In the genomic region with DNA sequence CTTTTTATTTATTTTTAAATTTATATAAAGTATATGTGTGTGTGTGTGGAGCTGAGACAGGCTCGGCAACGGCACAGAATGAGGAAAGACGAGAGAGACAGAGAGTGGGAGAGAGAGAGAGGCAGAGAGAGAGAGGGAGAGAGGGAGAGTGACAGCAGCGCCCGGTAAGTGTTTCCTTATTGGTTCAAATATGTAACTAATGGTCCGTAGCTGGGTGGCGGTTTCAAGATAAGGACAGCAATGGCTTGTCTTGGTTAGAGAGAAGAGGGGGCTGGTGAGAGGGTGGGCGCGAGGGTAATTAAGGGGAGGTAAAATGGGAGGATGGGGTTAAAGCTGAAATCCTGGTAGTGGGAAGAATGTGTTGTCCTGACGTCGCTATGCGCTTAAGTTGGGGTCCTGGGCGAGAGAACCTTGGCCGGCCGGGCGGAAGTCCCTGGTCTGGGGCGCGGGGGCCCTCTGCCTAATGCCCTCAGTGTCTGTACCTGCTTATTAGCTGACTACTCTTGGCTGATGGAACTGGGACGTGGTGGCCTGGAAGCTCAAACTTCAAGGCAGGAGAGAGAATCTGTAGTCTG, we compare ENCODE assay signal across 8 mouse cellular contexts. TPM values are rescaled to one million over a fixed set of nuclear protein-coding genes. Genes with fewer than 3 reads are reported as not detected.
A peak's percentile ranks its signal among the peaks of the same experiment; 100 is the strongest.
DNase-seq lines count a peak whose midpoint lies in the region; ATAC-seq and TF ChIP-seq lines count a peak whose summit lies in the region.

No protein-coding gene starts in this region.

- no peak overlapping the region for H3K9ac ChIP-seq in forebrain, embryonic 14.5 days (ENCODE audit: low read length)
- no peak overlapping the region for H3K9ac ChIP-seq in liver, embryonic 14.5 days (replicated peaks)

- WGBS in forebrain, embryonic 14.5 days: under 1% methylated on average over 19 of the region's 19 CpGs
- under 1% methylated on average over 19 of the region's 19 CpGs for WGBS in liver, embryonic 14.5 days (ENCODE audit: insufficient replicate concordance)

- H3K79me3 ChIP-seq in C2C12 (ENCODE audit: low read depth): peaks cover 24% of the 10 kb centered on the region

- peak; percentile 48; the same call in 1 of the 2 replicates for ATAC-seq in forebrain, embryonic 14.5 days
- no peak for ATAC-seq in liver, embryonic 14.5 days (ENCODE audit: insufficient read depth)
- ATAC-seq in frontal cortex, adult (ENCODE audit: low TSS enrichment): no peak

- no peaks in the 10 kb centered on the region for H3K27me3 ChIP-seq in C2C12 (ENCODE audit: control insufficient read depth, insufficient read depth, insufficient read length)
- peaks cover 96% of the 10 kb centered on the region for H3K27me3 ChIP-seq in forebrain, embryonic 14.5 days (replicated peaks; ENCODE audit: control insufficient read depth, insufficient read depth, low read length)
- H3K27me3 ChIP-seq in liver, embryonic 14.5 days (ENCODE audit: control insufficient read depth, insufficient read depth, low read length): peaks cover 97% of the 10 kb centered on the region

- peaks cover 84% of the 10 kb centered on the region for H3K79me2 ChIP-seq in C2C12 (ENCODE audit: control insufficient read depth, insufficient read depth)

- DNase-seq in embryo, embryonic 9.5 days (ENCODE audit: extremely low spot score): peak; percentile 65
- no peak for DNase-seq in embryo, embryonic 11 days
- no peak for DNase-seq in forebrain, embryonic 14.5 days (ENCODE audit: low spot score)
- DNase-seq in liver, embryonic 14.5 days (ENCODE audit: low read depth in 3 of 3, low spot score in 3 of 3): no peak
- DNase-seq in layer of hippocampus, adult 18-20 months (ENCODE audit: low spot score in 2 of 2): no peak
- no peak for DNase-seq in layer of hippocampus, adult 8-10 months (ENCODE audit: low spot score in 2 of 2)

- H3K4me3 ChIP-seq in C2C12 (ENCODE audit: insufficient read depth, poor library complexity, severe bottlenecking): peak overlapping the region; percentile 54
- no peak overlapping the region for H3K4me3 ChIP-seq in forebrain, embryonic 14.5 days (ENCODE audit: low read depth, low read length)
- H3K4me3 ChIP-seq in liver, embryonic 14.5 days (ENCODE audit: insufficient read depth in 1 of 2, low read depth in 2 of 2, low read length in 2 of 2): peak overlapping the region in 1 of 2 experiments; percentile 12; a peak in 1 of 4 replicates

- no peak for TF ChIP-seq CTCF in C2C12 (IDR thresholded peaks at IDR 0.05; ENCODE audit: control insufficient read depth, insufficient read depth, insufficient read length)
- TF ChIP-seq CTCF in liver, embryonic 14.5 days (IDR thresholded peaks at IDR 0.05; ENCODE audit: low read depth): no peak

- peaks cover 7% of the 10 kb centered on the region; the same call in 1 of the 2 replicates for H3K4me1 ChIP-seq in forebrain, embryonic 14.5 days (ENCODE audit: control insufficient read depth, insufficient read depth, low read length)
- no peaks in the 10 kb centered on the region for H3K4me1 ChIP-seq in liver, embryonic 14.5 days (replicated peaks; ENCODE audit: control insufficient read depth in 2 of 2, insufficient read depth in 2 of 2, low read length in 1 of 2)

- H3K4me2 ChIP-seq in forebrain, embryonic 14.5 days (ENCODE audit: low read length): peak overlapping the region; percentile 45
- peak overlapping the region; percentile 60 for H3K4me2 ChIP-seq in liver, embryonic 14.5 days (ENCODE audit: low read depth)

- H3K27ac ChIP-seq in forebrain, embryonic 14.5 days (ENCODE audit: low read depth, low read length): no peak overlapping the region
- no peak overlapping the region for H3K27ac ChIP-seq in liver, embryonic 14.5 days

- H3K9me3 ChIP-seq in forebrain, embryonic 14.5 days (replicated peaks; ENCODE audit: control insufficient read depth, low read length): no peaks in the 10 kb centered on the region
- H3K9me3 ChIP-seq in liver, embryonic 14.5 days (ENCODE audit: control insufficient read depth, low read length): no peaks in the 10 kb centered on the region

- no peaks in the 10 kb centered on the region for H3K36me3 ChIP-seq in C2C12 (ENCODE audit: control insufficient read depth, insufficient read depth)
- no peaks in the 10 kb centered on the region for H3K36me3 ChIP-seq in forebrain, embryonic 14.5 days (ENCODE audit: control insufficient read depth, insufficient read depth, low read length)
- no peaks in the 10 kb centered on the region for H3K36me3 ChIP-seq in liver, embryonic 14.5 days (replicated peaks; ENCODE audit: control insufficient read depth, insufficient read depth, low read depth)

- no peak for TF ChIP-seq EP300 in liver, embryonic 14.5 days (IDR thresholded peaks at IDR 0.05; ENCODE audit: low read depth)

- H3ac ChIP-seq in C2C12 (ENCODE audit: control insufficient read depth, insufficient read length, low read depth): peak overlapping the region; percentile 53

TF ChIP-seq in C2C12, 6 proteins besides CTCF, POLR2A, EP300 and RAD21:
- no peak for TF ChIP-seq FOSL1 (IDR thresholded peaks at IDR 0.05; ENCODE audit: insufficient read depth, low read length, poor library complexity, severe bottlenecking)
- TF ChIP-seq MYOD1 (IDR thresholded peaks at IDR 0.05; ENCODE audit: control insufficient read depth, insufficient read length, low read depth): peak; percentile 13

RNA-seq across cellular contexts. Expression of a gene that starts 0.6 kb away (rescaled TPM):
- 10.6 TPM for polyA plus RNA-seq in C2C12 (2012; fragmentation: generic; extraction: Trizol)
- polyA plus RNA-seq in forebrain, embryonic 14.5 days (2014; fragmentation: Nextera tagmentation; extraction: Ambion mirVana): not detected in 2 replicates
- 0.06 TPM in 2 replicates for polyA plus RNA-seq in liver, embryonic 14.5 days (2012; rRNA removed)
- polyA plus RNA-seq in liver, embryonic 14.5 days (2014; fragmentation: Nextera tagmentation; extraction: Ambion mirVana): 0.14 TPM in 1 of 2 replicates, not detected in the other
- not detected for total RNA-seq in layer of hippocampus, adult 18-20 months (2021)
- not detected for total RNA-seq in layer of hippocampus, adult 8-10 months (2022)

RNA-seq across cellular contexts. Expression of a gene that starts 8.3 kb away (rescaled TPM):
- polyA plus RNA-seq in C2C12 (2012; fragmentation: generic; extraction: Trizol): 1.1 TPM
- polyA plus RNA-seq in forebrain, embryonic 14.5 days (2014; fragmentation: Nextera tagmentation; extraction: Ambion mirVana): not detected in 2 replicates
- polyA plus RNA-seq in liver, embryonic 14.5 days (2012; rRNA removed): 0.04 TPM in 1 of 2 replicates, not detected in the other
- 0.04 TPM in 1 of 2 replicates, not detected in the other for polyA plus RNA-seq in liver, embryonic 14.5 days (2014; fragmentation: Nextera tagmentation; extraction: Ambion mirVana)
- total RNA-seq in layer of hippocampus, adult 18-20 months (2021): not detected
- not detected for total RNA-seq in layer of hippocampus, adult 8-10 months (2022)

RNA-seq across cellular contexts. Expression of a gene that starts 20.0 kb away (rescaled TPM):
- 3.4 TPM for polyA plus RNA-seq in C2C12 (2012; fragmentation: generic; extraction: Trizol)
- polyA plus RNA-seq in forebrain, embryonic 14.5 days (2014; fragmentation: Nextera tagmentation; extraction: Ambion mirVana): not detected in 2 replicates
- 0.07 and 0.12 TPM in 2 replicates for polyA plus RNA-seq in liver, embryonic 14.5 days (2012; rRNA removed)
- polyA plus RNA-seq in liver, embryonic 14.5 days (2014; fragmentation: Nextera tagmentation; extraction: Ambion mirVana): 0.05 and 0.06 TPM in 2 replicates
- not detected for total RNA-seq in layer of hippocampus, adult 18-20 months (2021)
- not detected for total RNA-seq in layer of hippocampus, adult 8-10 months (2022)

RNA-seq across cellular contexts. Expression of a gene that starts 22.5 kb away (rescaled TPM):
- polyA plus RNA-seq in C2C12 (2012; fragmentation: generic; extraction: Trizol): 9.4 TPM
- polyA plus RNA-seq in forebrain, embryonic 14.5 days (2014; fragmentation: Nextera tagmentation; extraction: Ambion mirVana): not detected in 2 replicates
- 0.03 TPM in 1 of 2 replicates, not detected in the other for polyA plus RNA-seq in liver, embryonic 14.5 days (2012; rRNA removed)
- not detected in 2 replicates for polyA plus RNA-seq in liver, embryonic 14.5 days (2014; fragmentation: Nextera tagmentation; extraction: Ambion mirVana)
- not detected for total RNA-seq in layer of hippocampus, adult 18-20 months (2021)
- total RNA-seq in layer of hippocampus, adult 8-10 months (2022): not detected

RNA-seq across cellular contexts. Expression of a gene that starts 31.5 kb away (rescaled TPM):
- polyA plus RNA-seq in C2C12 (2012; fragmentation: generic; extraction: Trizol): 1.6 TPM
- not detected in 2 replicates for polyA plus RNA-seq in forebrain, embryonic 14.5 days (2014; fragmentation: Nextera tagmentation; extraction: Ambion mirVana)
- 0.03 and 0.06 TPM in 2 replicates for polyA plus RNA-seq in liver, embryonic 14.5 days (2012; rRNA removed)
- not detected in 2 replicates for polyA plus RNA-seq in liver, embryonic 14.5 days (2014; fragmentation: Nextera tagmentation; extraction: Ambion mirVana)
- total RNA-seq in layer of hippocampus, adult 18-20 months (2021): not detected
- total RNA-seq in layer of hippocampus, adult 8-10 months (2022): not detected

Comparison
In these comparisons a context has a peak if more than half of its experiments do, and no peak if none do; other contexts are left out.
1. RNA of a gene that starts 0.6 kb away (polyA plus RNA-seq): 10.6 TPM in C2C12 (single experiment); 0.06 to 0.14 TPM in liver, embryonic 14.5 days and not detected in forebrain, embryonic 14.5 days; every median in the first group is over 10 times any median in the second.